Mouse (Mus musculus): ENCODE data around the gene AW822073.
"Not testable (repeated sequence)": the region's sequence is repeated elsewhere in the genome, so short reads cannot be mapped to it uniquely, and the experiment has no call there.

Gene AW822073

DNA sequence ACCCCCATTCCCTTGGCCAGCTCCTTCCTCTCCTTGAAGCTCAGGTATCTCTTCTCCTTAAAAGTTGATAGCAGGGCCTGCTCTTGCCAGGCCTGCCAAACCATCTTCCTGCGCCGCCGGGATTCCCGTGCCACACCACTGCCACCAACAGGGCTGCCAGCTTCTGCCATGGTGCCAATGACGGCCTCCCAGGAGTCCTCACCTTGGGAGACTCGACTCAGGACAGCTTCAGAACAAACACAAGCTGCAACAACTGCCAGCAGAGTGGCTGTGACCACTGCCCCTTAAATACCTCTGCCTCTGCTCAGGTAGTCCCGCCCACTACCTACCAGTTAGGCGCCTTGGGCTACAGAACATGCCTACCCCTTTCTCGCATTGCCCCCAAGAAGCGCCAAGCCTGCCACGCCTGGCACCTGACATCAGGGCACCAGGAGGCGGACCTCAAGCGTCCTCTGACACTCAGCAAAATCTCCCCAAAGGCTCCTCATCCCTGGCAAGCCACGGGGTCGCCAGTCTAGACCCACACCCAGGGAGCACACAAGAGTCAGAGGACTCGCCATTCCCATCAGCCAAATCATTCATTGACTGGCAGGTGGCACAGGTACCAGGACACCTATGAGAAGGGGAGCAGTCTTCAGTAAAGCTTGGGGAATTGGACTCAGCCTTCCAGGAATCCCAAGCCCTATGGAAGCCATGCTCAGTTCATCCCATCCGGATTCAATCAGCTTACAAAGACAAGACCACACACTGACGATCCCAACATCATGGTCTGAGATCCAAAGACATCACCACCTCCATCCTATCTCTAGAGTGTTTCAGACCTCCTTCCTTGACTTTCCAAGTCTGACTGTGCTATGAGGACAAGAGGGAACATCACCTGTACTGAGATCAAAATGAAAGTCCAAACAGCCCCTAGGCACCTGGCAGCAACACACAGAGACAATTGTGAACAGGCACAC, at the start of gene AW822073:
Gene AW822073 (minus strand): TSS at position 104 of the 959 bp plus-strand sequence.
- DNase-seq = peak; percentile 66

DNA sequence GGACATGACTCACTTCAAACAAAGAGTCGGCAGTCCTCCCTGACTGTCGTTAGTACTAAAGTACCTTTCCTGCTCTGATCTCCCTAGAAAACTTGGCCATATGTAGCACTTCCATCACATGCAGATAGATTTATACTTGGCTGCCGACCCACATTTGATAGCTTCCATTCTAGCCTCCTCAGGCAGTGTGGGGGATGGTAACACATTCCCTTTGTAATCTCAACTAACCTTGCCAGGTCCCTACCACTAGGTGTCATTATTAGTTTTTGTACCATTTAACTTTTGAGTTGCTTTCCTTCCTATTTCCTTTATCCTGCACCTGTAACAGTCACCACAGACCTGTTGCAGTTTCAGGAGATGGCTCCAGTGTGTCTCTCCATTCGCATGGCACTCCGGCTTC, 33.7 kb upstream of the AW822073 start:
- peak; percentile 2 for DNase-seq

DNA sequence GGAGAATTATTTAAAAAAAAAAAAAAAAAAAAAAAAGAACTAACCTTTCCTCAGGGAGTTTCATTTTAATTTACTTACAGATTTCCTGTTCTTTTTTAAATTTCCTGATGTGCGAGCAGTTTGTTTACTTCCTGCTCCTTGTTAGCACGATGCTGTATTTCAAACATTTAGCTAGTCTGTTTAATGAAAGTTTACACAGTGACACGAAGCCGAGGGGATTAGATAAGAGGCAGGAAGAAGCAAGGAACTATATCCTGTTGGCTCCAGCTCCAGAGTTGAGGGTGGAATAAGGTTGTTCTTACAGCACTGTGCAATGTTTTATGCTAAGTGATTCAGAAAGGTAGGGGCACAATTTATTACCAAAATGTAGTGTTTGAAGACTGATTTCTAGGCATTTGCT, 31.2 kb upstream of the AW822073 start:
- peak; percentile 14 for DNase-seq

DNA sequence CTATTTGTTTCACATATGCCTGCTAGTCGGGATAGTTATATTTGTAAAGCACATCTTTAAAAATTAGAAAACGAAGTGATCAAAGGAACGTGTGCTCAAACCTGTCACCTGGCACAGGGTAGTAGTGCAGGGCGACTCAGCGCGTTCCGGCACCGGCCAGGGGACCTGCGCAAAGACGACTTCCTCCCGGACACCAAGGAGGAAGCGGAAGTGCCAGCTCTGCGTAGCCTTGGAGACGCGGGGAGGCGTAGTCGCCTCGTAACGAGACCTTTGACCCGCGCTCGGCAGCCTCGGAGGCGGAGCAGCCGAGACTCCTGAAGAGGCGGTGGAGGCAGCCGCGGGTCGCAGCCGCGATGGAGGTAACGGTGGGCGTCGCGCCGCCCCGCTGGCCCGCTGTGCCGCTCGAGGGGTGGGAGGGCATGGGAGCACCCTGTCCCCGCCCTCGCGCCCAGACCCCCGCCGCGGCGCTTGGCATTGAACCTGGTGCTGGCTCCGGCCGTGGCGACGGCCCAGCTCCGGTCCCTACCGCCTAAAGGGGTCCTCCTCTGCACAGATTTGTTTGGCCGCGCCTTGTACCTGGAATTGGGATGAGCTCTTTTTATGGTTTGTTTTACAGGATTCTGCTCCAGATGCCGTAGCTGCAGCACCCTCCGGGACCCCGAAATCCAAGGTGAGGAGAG, 30.6 kb upstream of the AW822073 start, which contains the start of gene Gcc2:
Gene Gcc2 (plus strand): TSS at position 285 of the 680 bp plus-strand sequence.
- DNase-seq = peak; percentile 96

DNA sequence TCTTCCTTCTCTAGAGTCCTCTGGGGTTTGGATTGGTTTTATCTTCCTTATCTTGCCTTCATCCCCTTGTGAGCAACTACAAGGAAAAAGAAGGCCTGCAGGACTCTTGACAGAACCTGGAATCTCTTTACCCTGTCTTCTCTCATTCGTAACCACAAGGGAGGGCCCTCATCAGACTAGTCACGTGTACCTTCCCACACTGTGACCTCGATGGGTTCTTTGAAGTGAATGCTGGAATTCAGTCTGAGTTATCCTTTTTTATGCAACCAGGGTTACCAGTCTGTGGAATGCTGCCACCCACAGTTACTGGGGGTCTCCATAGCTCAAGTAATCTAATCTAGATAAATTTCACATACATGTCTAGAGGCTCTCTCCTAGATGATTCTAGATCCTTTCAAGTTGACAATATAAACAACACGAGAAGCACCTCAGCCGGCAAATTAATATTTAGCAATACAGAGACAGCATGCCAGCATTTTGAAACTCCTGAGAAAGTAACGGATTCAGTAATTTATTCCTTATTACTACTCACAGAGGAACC, 30.0 kb upstream of the AW822073 start:
- DNase-seq = no peak

DNA sequence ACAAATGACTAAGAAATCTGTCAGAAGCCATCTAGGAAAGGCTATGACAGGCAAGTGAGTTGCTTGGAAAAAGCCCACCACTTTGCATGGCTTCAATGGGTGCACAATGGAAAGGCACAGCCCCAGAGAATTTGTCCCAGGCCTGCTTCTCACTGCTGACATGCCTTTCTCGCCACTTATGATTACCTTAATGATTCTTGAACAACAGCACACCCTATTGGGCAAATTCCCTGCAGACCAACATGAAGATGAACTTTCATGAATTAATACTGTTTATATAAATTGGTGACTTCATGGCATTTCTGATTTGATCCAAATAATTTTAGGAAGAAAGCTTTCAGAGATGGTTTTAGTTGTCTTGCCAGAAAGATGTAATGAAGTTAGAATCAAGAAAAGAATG, 24.8 kb upstream of the AW822073 start:
- DNase-seq = no peak

DNA sequence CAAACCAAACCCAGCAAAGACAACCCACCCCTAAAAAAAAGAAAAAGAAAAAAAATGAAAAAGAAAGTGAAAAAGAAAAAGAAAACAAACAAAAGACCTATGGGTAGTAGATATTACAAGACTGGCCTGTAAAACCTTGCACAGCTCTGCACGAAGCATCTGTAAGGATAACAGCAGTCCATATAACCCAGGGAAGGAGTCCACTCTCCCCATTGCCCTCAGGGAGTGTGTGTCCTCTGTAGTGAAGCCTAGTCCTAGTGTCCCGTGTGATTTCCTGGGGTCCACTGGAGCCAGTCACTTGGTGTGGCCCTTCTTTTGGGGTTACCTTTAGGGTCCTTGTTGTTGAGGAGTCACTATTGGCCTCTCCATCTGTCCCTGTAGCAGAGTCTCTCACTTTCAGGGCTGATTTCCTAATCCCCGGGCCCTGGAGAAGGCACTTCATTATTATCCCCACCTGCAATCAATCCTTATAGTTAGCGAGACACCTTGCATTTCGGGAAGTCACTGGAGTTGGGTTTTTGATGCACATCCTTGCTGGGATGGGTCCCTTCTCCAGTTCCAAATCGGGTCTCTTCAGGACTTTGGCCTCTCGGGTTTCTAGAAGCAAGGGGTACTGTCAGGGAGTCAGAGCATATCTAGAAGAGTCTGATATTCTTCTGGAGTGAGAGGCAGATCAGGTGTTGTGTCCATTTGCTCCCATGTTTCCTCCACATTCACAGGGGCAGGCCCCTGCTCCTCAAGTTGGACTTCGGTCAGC, 14.4 kb upstream of the AW822073 start:
- DNase-seq = peak; percentile 56

DNA sequence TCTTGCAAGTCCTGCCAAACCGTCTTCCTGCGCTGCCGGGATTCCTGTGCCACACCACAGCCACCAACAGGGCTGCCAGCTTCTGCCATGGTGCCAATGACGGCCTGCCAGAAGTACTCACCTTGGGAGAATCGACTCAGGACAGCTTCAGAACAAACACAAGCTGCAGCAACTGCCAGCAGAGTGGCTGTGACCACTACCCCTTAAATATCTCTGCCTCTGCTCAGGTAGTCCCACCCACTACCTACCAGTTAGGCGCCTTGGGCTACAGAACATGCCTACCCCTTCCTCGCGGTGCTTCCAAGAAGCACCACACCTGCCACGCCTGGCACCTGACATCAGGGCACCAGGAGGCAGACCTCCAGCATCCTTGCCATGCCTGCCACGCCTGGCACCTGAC, 11.9 kb upstream of the AW822073 start, which contains the start of gene Gm4981:
Gene Gm4981 (minus strand): TSS at position 89 of the 400 bp plus-strand sequence.
- no peak for DNase-seq

DNA sequence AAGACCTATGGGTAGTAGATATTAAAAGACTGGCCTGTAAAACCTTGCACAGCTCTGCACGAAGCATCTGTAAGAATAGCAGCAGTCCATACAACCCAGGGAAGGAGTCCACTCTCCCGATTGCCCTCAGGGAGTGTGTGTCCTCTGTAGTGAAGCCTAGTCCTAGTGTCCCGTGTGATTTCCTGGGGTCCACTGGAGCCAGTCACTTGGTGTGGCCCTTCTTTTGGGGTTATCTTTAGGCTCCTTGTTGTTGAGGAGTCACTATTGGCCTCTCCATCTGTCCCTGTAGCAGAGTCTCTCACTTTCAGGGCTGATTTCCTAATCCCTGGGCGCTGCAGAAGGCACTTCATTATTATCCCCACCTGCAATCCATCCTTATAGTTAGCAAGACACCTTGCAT, 10.3 kb upstream of the AW822073 start:
- DNase-seq = peak; percentile 12

DNA sequence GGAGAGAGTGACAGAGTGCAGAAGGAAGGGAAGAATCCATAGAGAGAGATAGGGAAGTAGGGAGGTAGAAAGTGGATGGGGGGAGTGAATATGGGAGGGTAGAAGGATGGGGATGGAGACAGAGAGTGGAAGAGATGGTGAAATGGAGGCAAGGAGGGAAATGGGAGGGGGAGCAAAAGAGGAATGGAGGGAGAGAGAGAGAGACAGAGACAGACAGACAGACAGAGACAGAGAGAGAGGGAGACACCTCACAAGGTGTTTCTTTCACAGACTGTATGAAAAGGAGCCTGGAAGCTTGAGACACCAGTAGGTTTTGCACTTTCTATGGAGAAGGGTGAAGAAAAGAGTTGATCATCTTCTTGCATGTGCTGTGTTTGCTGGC, 9.0 kb upstream of the AW822073 start:
- peak; percentile 18 for DNase-seq

DNA sequence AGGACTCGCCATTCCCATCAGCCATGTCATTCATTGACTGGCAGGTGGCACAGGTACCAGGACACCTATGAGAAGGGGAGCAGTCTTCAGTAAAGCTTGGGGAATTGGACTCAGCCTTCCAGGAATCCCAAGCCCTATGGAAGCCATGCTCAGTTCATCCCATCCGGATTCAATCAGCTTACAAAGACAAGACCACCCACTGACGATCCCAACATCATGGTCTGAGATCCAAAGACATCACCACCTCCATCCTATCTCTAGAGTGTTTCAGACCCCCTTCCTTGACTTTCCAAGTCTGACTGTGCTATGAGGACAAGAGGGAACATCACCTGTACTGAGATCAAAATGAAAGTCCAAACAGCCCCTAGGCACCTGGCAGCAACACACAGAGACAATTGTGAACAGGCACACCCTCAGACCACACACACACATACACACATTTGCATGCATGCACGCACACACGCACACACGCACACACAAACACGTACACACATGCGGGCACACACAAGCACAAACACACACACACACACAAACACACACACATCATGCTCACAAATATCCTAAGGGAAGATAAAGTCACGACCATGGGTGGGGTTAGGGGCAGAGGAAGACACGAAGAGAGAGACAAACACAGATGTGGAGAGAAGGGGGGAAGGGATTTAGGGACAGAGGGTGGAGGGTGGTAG, 8.5 kb upstream of the AW822073 start:
- peak; percentile 42 for DNase-seq

DNA sequence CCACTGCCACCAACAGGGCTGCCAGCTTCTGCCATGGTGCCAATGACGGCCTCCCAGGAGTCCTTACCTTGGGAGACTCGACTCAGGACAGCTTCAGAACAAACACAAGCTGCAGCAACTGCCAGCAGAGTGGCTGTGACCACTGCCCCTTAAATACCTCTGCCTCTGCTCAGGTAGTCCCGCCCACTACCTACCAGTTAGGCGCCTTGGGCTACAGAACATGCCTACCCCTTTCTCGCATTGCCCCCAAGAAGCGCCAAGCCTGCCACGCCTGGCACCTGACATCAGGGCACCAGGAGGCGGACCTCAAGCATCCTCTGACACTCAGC, 7.9 kb upstream of the AW822073 start, which contains the start of gene Duxf3:
Gene Duxf3 (minus strand): TSS at position 35 of the 329 bp plus-strand sequence.
- not testable (repeated sequence) for DNase-seq

DNA sequence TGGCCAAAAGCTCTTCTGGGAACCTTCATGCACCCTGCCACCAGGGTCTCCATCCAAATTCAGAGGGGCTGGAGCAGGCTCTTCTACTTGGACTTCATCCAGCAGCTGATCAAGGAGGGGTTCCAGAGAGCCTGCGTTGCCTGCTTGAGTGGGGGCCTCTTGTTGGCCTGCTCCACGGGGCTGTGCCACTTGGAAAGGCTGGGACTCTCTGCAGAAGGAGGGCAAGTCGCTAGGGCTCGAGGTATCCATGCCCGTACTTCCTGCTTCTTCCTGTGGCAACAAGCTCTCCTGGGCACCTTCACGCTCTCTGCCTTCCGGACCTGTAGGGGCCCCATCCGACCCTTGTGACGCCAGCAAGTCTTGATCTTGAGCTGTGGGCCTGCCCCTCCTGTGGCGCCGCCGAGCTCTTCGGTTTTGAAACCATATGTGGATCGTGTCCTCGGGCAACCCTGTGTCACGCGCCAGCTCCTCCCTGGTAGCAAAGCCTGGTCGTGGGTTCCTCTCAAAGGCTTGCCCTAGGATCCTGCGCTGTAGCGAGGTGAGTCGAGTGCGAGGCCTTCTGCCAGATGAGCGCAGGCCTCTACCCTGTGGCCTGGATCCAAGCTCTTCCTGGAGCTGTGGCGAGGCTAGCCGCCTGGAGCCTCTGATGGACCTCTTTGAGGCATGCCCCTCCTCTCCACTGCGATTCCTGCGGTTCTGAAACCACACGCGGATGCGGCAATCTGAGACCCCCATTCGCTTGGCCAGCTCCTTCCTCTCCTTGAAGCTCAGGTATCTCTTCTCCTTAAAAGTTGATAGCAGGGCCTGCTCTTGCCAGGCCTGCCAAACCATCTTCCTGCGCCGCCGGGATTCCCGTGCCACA, 7.3 kb upstream of the AW822073 start:
- peak; percentile 80 for DNase-seq

DNA sequence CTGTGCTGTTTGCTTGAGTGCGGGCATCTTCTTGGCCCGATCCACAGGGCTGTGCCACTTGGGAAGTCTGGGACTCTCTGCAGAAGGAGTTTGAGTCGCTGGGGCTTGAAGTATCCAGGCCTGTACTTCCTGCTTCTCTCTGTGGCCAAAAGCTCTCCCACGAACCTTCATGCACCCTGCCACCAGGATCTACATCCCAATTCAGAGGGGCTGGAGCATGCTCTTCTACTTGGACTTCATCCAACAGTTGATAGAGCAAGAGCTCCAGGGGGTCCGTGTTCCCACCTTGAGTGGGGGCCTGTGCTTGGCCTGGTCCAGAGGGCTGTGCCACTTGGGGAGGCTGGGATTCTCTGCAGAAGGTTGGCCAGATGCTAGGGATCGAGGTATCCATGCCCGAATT, 6.4 kb upstream of the AW822073 start:
- peak; percentile 60 for DNase-seq

DNA sequence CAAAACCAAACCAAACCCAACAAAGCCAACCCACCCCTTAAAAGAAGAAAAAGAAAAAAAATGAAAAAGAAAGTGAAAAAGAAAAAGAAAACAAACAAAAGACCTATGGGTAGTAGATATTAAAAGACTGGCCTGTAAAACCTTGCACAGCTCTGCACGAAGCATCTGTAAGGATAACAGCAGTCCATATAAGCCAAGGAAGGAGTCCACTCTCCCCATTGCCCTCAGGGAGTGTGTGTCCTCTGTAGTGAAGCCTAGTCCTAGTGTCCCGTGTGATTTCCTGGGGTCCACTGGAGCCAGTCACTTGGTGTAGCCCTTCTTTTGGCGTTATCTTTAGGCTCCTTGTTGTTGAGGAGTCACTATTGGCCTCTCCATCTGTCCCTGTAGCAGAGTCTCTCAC, 5.3 kb upstream of the AW822073 start:
- not testable (repeated sequence) for DNase-seq

DNA sequence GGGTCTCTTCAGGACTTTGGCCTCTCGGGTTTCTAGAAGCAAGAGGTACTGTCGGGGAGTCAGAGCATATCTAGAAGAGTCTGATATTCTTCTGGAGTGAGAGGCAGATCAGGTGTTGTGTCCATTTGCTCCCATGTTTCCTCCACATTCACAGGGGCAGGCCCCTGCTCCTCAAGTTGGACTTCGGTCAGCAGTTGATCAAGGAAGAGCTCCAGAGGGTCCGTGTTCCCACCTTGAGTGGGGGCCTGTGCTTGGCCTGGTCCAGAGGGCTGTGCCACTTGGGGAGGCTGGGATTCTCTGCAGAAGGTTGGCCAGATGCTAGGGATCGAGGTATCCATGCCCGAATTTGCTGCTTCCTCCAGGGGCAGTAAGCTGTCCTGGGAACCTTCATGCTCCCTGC, 3.1 kb upstream of the AW822073 start:
- DNase-seq = not testable (repeated sequence)

DNA sequence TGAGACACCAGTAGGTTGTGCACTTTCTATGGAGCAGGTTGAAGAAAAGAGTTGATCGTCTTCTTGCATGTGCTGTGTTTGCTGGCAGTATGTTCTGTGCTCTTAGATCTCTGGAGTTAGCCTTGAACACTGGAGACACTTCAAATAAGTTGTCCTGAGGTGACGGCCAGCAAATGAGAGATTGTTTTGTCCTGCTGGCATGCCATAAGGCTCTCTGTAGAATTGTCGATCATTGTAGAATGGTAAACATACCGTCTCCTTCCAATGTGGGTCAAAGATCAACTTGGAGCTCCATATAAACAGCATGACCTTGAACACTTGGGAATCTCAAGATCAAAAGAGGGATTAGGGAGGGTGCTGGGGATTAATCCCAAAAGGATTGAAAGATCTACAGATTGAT, 1.6 kb upstream of the AW822073 start:
- peak; percentile 22 for DNase-seq

DNA sequence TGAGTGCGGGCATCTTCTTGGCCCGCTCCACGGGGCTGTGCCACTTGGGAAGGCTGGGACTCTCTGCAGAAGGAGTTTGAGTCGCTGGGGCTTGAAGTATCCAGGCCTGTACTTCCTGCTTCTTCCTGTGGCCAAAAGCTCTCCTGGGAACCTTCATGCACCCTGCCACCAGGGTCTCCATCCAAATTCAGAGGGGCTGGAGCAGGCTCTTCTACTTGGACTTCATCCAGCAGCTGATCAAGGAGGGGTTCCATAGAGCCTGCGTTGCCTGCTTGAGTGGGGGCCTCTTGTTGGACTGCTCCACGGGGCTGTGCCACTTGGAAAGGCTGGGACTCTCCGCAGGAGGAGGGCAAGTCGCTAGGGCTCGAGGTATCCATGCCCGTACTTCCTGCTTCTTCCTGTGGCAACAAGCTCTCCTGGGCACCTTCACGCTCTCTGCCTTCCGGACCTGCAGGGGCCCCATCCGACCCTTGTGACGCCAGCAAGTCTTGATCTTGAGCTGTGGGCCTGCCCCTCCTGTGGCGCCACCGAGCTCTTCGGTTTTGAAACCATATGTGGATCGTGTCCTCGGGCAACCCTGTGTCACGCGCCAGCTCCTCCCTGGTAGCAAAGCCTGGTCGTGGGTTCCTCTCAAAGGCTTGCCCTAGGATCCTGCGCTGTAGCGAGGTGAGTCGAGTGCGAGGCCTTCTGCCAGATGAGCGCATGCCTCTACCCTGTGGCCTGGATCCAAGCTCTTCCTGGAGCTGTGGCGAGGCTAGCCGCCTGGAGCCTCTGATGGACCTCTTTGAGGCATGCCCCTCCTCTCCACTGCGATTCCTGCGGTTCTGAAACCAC, 541 bp downstream of the AW822073 start:
- DNase-seq = peak; percentile 75

DNA sequence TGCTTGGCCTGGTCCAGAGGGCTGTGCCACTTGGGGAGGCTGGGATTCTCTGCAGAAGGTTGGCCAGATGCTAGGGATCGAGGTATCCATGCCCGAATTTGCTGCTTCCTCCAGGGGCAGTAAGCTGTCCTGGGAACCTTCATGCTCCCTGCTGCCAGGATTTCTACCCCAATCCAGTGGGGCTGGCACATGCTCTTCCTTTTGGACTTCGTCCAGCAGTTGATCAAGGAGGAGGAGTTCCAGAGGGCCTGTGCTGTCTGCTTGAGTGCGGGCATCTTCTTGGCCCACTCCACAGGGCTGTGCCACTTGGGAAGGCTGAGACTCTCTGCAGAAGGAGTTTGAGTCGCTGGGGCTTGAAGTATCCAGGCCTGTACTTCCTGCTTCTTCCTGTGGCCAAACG, 1.6 kb downstream of the AW822073 start:
- not testable (repeated sequence) for DNase-seq

DNA sequence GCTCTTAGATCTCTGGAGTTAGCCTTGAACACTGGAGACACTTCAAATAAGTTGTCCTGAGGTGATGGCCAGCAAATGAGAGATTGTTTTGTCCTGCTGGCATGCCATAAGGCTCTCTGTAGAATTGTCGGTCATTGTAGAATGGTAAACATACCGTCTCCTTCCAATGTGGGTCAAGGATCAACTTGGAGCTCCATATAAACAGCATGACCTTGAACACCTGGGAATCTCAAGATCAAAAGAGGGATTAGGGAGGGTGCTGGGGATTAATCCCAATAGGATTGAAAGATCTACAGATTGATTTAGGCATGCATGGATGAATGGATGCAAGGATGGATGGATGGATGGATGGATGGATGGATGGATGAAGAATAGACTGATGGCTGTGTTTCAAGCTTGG, 3.2 kb downstream of the AW822073 start:
- peak; percentile 34 for DNase-seq

All from kidney, postnatal 14 days (tissue).